Mouse (Mus musculus) bone marrow macrophage, adult 2 months (primary cell): ENCODE measurements around the gene Gga1.

Experiments used
- CTCF ChIP-seq: IDR thresholded peaks from 2 replicates; pipeline ENCODE4 v1.5.1; 2012; ENCODE audit warnings: low read depth, mild to moderate bottlenecking, low read length, moderate library complexity
- POLR2A ChIP-seq: IDR thresholded peaks from 2 replicates; pipeline ENCODE4 v1.6.1; 2012; ENCODE audit warnings: mild to moderate bottlenecking, low read depth, low read length, borderline replicate concordance

DNA sequence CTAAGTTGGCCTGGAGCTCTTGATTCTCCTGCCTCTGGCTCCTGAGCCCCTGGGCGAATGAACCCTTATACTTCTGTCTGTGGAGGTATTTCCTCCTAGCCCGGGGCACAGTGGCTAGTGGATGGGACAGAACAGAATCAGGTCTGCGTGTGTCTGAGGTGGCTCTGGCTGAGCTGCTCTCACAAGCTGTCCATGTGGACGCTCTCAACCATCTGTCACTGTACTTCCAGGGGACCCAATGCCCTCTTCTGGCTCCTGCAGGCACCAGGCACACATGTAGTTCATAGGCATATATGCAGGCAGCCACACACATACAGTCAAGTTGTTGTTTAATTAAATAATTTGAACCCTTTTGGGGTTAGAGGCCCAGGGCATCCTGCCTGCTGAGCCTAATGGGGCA, 17.7 kb upstream of the Gga1 start:
- TF ChIP-seq CTCF (no peak), POLR2A (no peak)
